Mouse (Mus musculus) limb, embryonic 13.5 days (tissue): ENCODE results near the gene Rassf6. TPM values are rescaled to one million over a fixed set of nuclear protein-coding genes. Genes with fewer than 3 reads are reported as not detected.

Source experiments
- ATAC-seq: fragments of 200-750 bp; cut with Nextera tagmentation; 2 replicates; pipeline ENCODE4 v1.8.0; 2017; ENCODE audit warnings: low read depth, moderate number of reproducible peaks, moderate TSS enrichment; ENCODE audit not compliant: low FRiP score
- H3K27ac ChIP-seq: fragments of 300-500 bp; sonication (generic); 2 replicates; pipeline ENCODE4 v1.5.1; 2015; ENCODE audit warnings: inconsistent platforms, mild to moderate bottlenecking, moderate library complexity
- H3K27me3 ChIP-seq: fragments of 300-500 bp; sonication (generic); 2 replicates; pipeline ENCODE4 v1.6.1; 2015; ENCODE audit warnings: mild to moderate bottlenecking, inconsistent platforms
- H3K36me3 ChIP-seq: fragments of 300-500 bp; sonication (generic); 2 replicates; pipeline ENCODE4 v1.6.1; 2015; ENCODE audit warnings: inconsistent platforms, mild to moderate bottlenecking, moderate library complexity
- H3K4me1 ChIP-seq: fragments of 300-500 bp; sonication (generic); 2 replicates; pipeline ENCODE4 v1.6.1; 2015; ENCODE audit warnings: inconsistent platforms
- H3K4me2 ChIP-seq: fragments of 300-500 bp; sonication (generic); replicated peaks from 2 replicates; pipeline ENCODE4 v1.6.1; 2015; ENCODE audit warnings: inconsistent platforms, mild to moderate bottlenecking, moderate library complexity
- H3K4me3 ChIP-seq: fragments of 300-500 bp; sonication (generic); 2 replicates; pipeline ENCODE4 v1.5.1; 2015; ENCODE audit warnings: moderate library complexity, mild to moderate bottlenecking, inconsistent platforms
- H3K9ac ChIP-seq: fragments of 300-500 bp; sonication (generic); 2 replicates; pipeline ENCODE4 v1.6.1; 2015; ENCODE audit warnings: mild to moderate bottlenecking, inconsistent platforms
- H3K9me3 ChIP-seq: fragments of 300-500 bp; sonication (generic); 2 replicates; pipeline ENCODE4 v1.6.1; 2016; ENCODE audit warnings: inconsistent platforms
- WGBS: fragments of 180-500 bp; shearing (Covaris S2); methylation state at CpG from one replicate; pipeline ENCODE4 v1.1.7; 2015; 5-methylcytosine and 5-hydroxymethylcytosine counted together
- polyA plus RNA-seq: library from polyadenylated mRNA; unstranded; fragments of >200 nt; fragmentation: Nextera tagmentation; extraction: Ambion mirVana; gene quantifications from 2 replicates; pipeline ENCODE4 v1.2.1, GENCODE M21; 2015

Rassf6 gene
- polyA plus RNA-seq, 1 experiment from 2014 or later = 1.4 TPM

DNA sequence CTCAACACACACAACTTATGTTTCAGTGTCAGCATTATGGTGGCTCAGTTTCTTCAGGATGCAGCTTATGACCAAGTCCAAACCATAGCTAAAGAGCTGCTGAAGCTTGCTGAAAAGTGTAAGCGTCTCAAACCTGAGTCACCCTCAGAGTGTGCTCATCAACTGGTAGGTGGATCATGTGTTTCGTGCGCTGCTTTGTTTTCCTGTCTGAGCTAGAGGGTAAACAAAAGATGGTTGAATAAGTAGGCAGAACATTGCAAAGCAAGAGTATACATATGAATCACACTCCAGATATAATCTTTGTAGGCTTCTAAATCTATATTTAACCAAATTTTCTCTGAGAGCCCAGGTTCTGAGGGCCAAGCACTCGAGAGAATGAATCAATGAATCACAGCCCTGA is 76.3 kb downstream of the Rassf6 start:
- H3K4me2 ChIP-seq = no peak overlapping the region
- no peak overlapping the region for H3K9ac ChIP-seq
- no peak overlapping the region for H3K4me3 ChIP-seq
- no peaks in the 10 kb centered on the region for H3K36me3 ChIP-seq
- WGBS = 89% methylated on average over 4 of the region's 4 CpGs
- ATAC-seq = no peak
- no peaks in the 10 kb centered on the region for H3K27me3 ChIP-seq
- H3K27ac ChIP-seq = no peak overlapping the region
- no peaks in the 10 kb centered on the region for H3K9me3 ChIP-seq
- H3K4me1 ChIP-seq = no peaks in the 10 kb centered on the region

GRCm38 (mm10) chr5:90562880-90563279 is 77.6 kb downstream of the Rassf6 start:
- WGBS = 76% methylated on average over 4 of the region's 4 CpGs
- Histone ChIP-seq H3K36me3 (no peaks in the 10 kb centered on the region), H3K27me3 (no peaks in the 10 kb centered on the region), H3K4me1 (no peaks in the 10 kb centered on the region), H3K9me3 (no peaks in the 10 kb centered on the region), H3K4me2 (no peak overlapping the region), H3K9ac (no peak overlapping the region), H3K4me3 (no peak overlapping the region), H3K27ac (no peak overlapping the region)
- ATAC-seq = no peak

GRCm38 (mm10) chr5:90561721-90562275 is 78.7 kb downstream of the Rassf6 start:
- 89% methylated on average over 11 of the region's 11 CpGs for WGBS
- ATAC-seq = no peak
- Histone ChIP-seq H3K9ac (no peak overlapping the region), H3K27me3 (no peaks in the 10 kb centered on the region), H3K4me2 (no peak overlapping the region), H3K4me1 (no peaks in the 10 kb centered on the region), H3K36me3 (no peaks in the 10 kb centered on the region), H3K27ac (no peak overlapping the region), H3K4me3 (no peak overlapping the region), H3K9me3 (no peaks in the 10 kb centered on the region)

DNA sequence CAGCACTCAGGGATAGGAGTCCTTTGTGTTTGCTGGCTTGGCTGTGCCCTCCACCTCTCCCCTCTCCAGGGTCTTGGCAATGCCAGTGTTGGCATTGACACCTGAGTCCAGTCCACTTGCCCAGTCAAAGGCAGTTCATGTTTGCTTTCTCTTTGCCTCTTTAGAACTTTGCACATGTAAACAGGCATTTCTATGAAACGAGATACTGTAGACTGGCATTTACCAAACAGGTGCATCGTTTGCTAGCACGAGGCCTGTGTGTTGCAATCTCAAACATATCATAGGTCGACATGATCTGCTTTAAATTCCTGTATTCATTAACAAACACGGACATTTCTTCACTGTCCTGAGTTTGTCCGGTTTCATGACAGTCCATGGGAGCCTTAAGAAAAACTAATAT is 79.7 kb downstream of the Rassf6 start, which contains the start of gene 5830473C10Rik:
TSS of gene 5830473C10Rik (plus strand) at position 365 of the 400 bp plus-strand sequence.
- no peaks in the 10 kb centered on the region for H3K4me1 ChIP-seq
- H3K36me3 ChIP-seq = no peaks in the 10 kb centered on the region
- no peak within 1 kb of the TSS for H3K9ac ChIP-seq
- no peak within 1 kb of the TSS for H3K27ac ChIP-seq
- no peaks in the 10 kb centered on the region for H3K9me3 ChIP-seq
- no peaks in the 10 kb centered on the region for H3K27me3 ChIP-seq
- H3K4me3 ChIP-seq = no peak within 1 kb of the TSS
- WGBS = 88% methylated on average over 6 of the region's 6 CpGs
- no peak within 1 kb of the TSS for H3K4me2 ChIP-seq
- no peak for ATAC-seq

GRCm38 (mm10) chr5:90556052-90556451 is 84.4 kb downstream of the Rassf6 start:
- Histone ChIP-seq H3K9me3 (no peaks in the 10 kb centered on the region), H3K27ac (no peak overlapping the region), H3K4me3 (no peak overlapping the region), H3K36me3 (no peaks in the 10 kb centered on the region), H3K4me1 (no peaks in the 10 kb centered on the region), H3K27me3 (no peaks in the 10 kb centered on the region), H3K4me2 (no peak overlapping the region), H3K9ac (no peak overlapping the region)
- WGBS = 77% methylated on average over 3 of the region's 3 CpGs
- no peak for ATAC-seq

Other genes starting within 250 kb of the Rassf6 start
- gene Alb, start 179.8 kb downstream of the Rassf6 start, polyA plus RNA-seq = 1.0 and 6.4 TPM in 2 replicates
- gene Afp, start 149.9 kb downstream of the Rassf6 start, polyA plus RNA-seq = 2.1 and 27.2 TPM in 2 replicates
- not detected in 2 replicates for gene Afm, start 121.7 kb downstream of the Rassf6 start, polyA plus RNA-seq
- 0.08 TPM in 1 of 2 replicates, not detected in the other for gene 5830473C10Rik, start 79.5 kb downstream of the Rassf6 start, polyA plus RNA-seq
- gene Cxcl5, start 118.7 kb upstream of the Rassf6 start, polyA plus RNA-seq = 0.51 and 0.71 TPM in 2 replicates
- gene Ppbp, start 127.9 kb upstream of the Rassf6 start, polyA plus RNA-seq = 4.1 and 6.6 TPM in 2 replicates
- 46.5 and 56.5 TPM in 2 replicates for gene Pf4, start 131.8 kb upstream of the Rassf6 start, polyA plus RNA-seq
- gene Cxcl3, start 145.4 kb upstream of the Rassf6 start, polyA plus RNA-seq = 0.26 and 0.52 TPM in 2 replicates
- 0.06 and 0.26 TPM in 2 replicates for gene Cxcl15, start 153.9 kb upstream of the Rassf6 start, polyA plus RNA-seq